ENCODE assay signal across 22 mouse cellular contexts in genomic region chr2:178987935-178988334, GRCm38 (mm10).
A peak's percentile ranks its signal among the peaks of the same experiment; 100 is the strongest.
DNase-seq lines count a peak whose midpoint lies in the region; ATAC-seq and TF ChIP-seq lines count a peak whose summit lies in the region.
"Had no signal": no experiment of that assay in that cellular context is flagged by ENCODE, and none has a peak within 500 bp of the region (broad histone marks: within the 10 kb centered on the region; RNA-seq: fewer than 3 reads in every experiment).

No protein-coding gene starts in this region.

- WGBS in forebrain, embryonic 13.5 days, result 59% methylated on average over 10 of the region's 10 CpGs
- 81% methylated on average over 10 of the region's 10 CpGs for WGBS in forebrain, embryonic 10.5 days
- 35% methylated on average over 10 of the region's 10 CpGs for WGBS in hindbrain, postnatal 0 days
- 46% methylated on average over 10 of the region's 10 CpGs for WGBS in hindbrain, embryonic 16.5 days
- WGBS in forebrain, embryonic 15.5 days, result 54% methylated on average over 10 of the region's 10 CpGs
- 70% methylated on average over 10 of the region's 10 CpGs for WGBS in liver, postnatal 0 days (ENCODE audit: insufficient replicate concordance)

- TF ChIP-seq CTCF in hindbrain, postnatal 0 days (IDR thresholded peaks at IDR 0.05; ENCODE audit: low read depth), result no peak
- TF ChIP-seq CTCF in brain, embryonic 14.5 days (IDR thresholded peaks at IDR 0.05; ENCODE audit: borderline replicate concordance, extremely low read depth, insufficient read depth, insufficient read length), result no peak
- no peak for TF ChIP-seq CTCF in liver, postnatal 0 days (IDR thresholded peaks at IDR 0.05; ENCODE audit: low read depth)

- H3K27me3 ChIP-seq in forebrain, embryonic 13.5 days, result no peaks in the 10 kb centered on the region
- 0 out of 2 replicates have a peak, but pooled peaks cover 7% of the 10 kb centered on the region for H3K27me3 ChIP-seq in forebrain, embryonic 10.5 days (ENCODE audit: poor library complexity, severe bottlenecking)
- H3K27me3 ChIP-seq in hindbrain, postnatal 0 days (ENCODE audit: insufficient read depth, low read length), result no peaks in the 10 kb centered on the region
- H3K27me3 ChIP-seq in hindbrain, embryonic 16.5 days (replicated peaks; ENCODE audit: control insufficient read depth, insufficient read depth, low read length), result no peaks in the 10 kb centered on the region
- H3K27me3 ChIP-seq in forebrain, embryonic 15.5 days, result no peaks in the 10 kb centered on the region
- no peaks in the 10 kb centered on the region for H3K27me3 ChIP-seq in liver, postnatal 0 days (ENCODE audit: insufficient read depth, low read length)
- H3K27me3 ChIP-seq: CH12.LX; embryonic facial prominence, embryonic 15.5 days; heart, embryonic 13.5 days; hindbrain, embryonic 13.5 days; Patski had no signal

- H3K27ac ChIP-seq in forebrain, embryonic 13.5 days, result no peak overlapping the region
- no peak overlapping the region for H3K27ac ChIP-seq in forebrain, embryonic 10.5 days
- H3K27ac ChIP-seq in hindbrain, postnatal 0 days, result no peak overlapping the region
- no peak overlapping the region for H3K27ac ChIP-seq in hindbrain, embryonic 16.5 days (ENCODE audit: low read depth, low read length)
- H3K27ac ChIP-seq in forebrain, embryonic 15.5 days (replicated peaks), result no peak overlapping the region
- no peak overlapping the region for H3K27ac ChIP-seq in liver, postnatal 0 days (ENCODE audit: low read depth)
- H3K27ac ChIP-seq: embryonic facial prominence, embryonic 15.5 days; heart, adult 2 months; heart, embryonic 13.5 days; hindbrain, embryonic 13.5 days had no signal

- H3K9ac ChIP-seq in forebrain, embryonic 13.5 days, result no peak overlapping the region
- no peak overlapping the region for H3K9ac ChIP-seq in hindbrain, postnatal 0 days (replicated peaks; ENCODE audit: low read length)
- no peak overlapping the region for H3K9ac ChIP-seq in hindbrain, embryonic 16.5 days (ENCODE audit: low read depth, low read length)
- no peak overlapping the region for H3K9ac ChIP-seq in forebrain, embryonic 15.5 days (replicated peaks)
- no peak overlapping the region for H3K9ac ChIP-seq in liver, postnatal 0 days (replicated peaks)
- H3K9ac ChIP-seq: embryonic facial prominence, embryonic 15.5 days; heart, embryonic 13.5 days; hindbrain, embryonic 13.5 days had no signal

- ATAC-seq in forebrain, embryonic 13.5 days, result peak; percentile 24; the same call in 1 of the 2 replicates
- no peak for ATAC-seq in hindbrain, postnatal 0 days
- no peak; the same call in 1 of the 2 replicates for ATAC-seq in hindbrain, embryonic 16.5 days
- ATAC-seq in forebrain, embryonic 15.5 days (replicated peaks), result 0 out of 2 replicates have a peak, but pooled peaks have one; percentile 32
- ATAC-seq in liver, postnatal 0 days, result no peak
- ATAC-seq: activated CD4-positive, CD25-positive, alpha-beta regulatory T cell, adult 4 months; inflammation-experienced regulatory T-cells, adult 6 months; Patski had no signal

- H3K36me3 ChIP-seq in forebrain, embryonic 13.5 days (ENCODE audit: poor library complexity, severe bottlenecking), result no peaks in the 10 kb centered on the region
- H3K36me3 ChIP-seq in forebrain, embryonic 10.5 days (replicated peaks), result no peaks in the 10 kb centered on the region
- H3K36me3 ChIP-seq in hindbrain, postnatal 0 days (ENCODE audit: insufficient read depth, low read length), result no peaks in the 10 kb centered on the region
- H3K36me3 ChIP-seq in hindbrain, embryonic 16.5 days (ENCODE audit: control insufficient read depth, insufficient read depth, low read length), result no peaks in the 10 kb centered on the region
- H3K36me3 ChIP-seq in forebrain, embryonic 15.5 days, result no peaks in the 10 kb centered on the region
- H3K36me3 ChIP-seq in liver, postnatal 0 days (replicated peaks; ENCODE audit: insufficient read depth, low read length), result no peaks in the 10 kb centered on the region
- H3K36me3 ChIP-seq: embryonic facial prominence, embryonic 15.5 days; heart, embryonic 13.5 days; hindbrain, embryonic 13.5 days had no signal

- no peak for TF ChIP-seq EP300 in liver, postnatal 0 days (IDR thresholded peaks at IDR 0.05; ENCODE audit: low read depth)

- H3K4me1 ChIP-seq in forebrain, embryonic 13.5 days, result peaks cover 28% of the 10 kb centered on the region
- H3K4me1 ChIP-seq in forebrain, embryonic 10.5 days, result peaks cover 15% of the 10 kb centered on the region
- H3K4me1 ChIP-seq in hindbrain, postnatal 0 days (ENCODE audit: insufficient read depth, low read length), result peaks cover 4% of the 10 kb centered on the region; the same call in 1 of the 2 replicates
- H3K4me1 ChIP-seq in hindbrain, embryonic 16.5 days (ENCODE audit: control insufficient read depth, insufficient read depth, low read depth, low read length), result peaks cover 13% of the 10 kb centered on the region
- H3K4me1 ChIP-seq in forebrain, embryonic 15.5 days, result peaks cover 24% of the 10 kb centered on the region
- H3K4me1 ChIP-seq in liver, postnatal 0 days (ENCODE audit: insufficient read depth), result no peaks in the 10 kb centered on the region

- H3K4me3 ChIP-seq in forebrain, embryonic 13.5 days, result no peak overlapping the region
- no peak overlapping the region for H3K4me3 ChIP-seq in forebrain, embryonic 10.5 days
- no peak overlapping the region for H3K4me3 ChIP-seq in hindbrain, postnatal 0 days (ENCODE audit: low read length)
- H3K4me3 ChIP-seq in hindbrain, embryonic 16.5 days (ENCODE audit: low read length), result no peak overlapping the region
- H3K4me3 ChIP-seq in forebrain, embryonic 15.5 days, result no peak overlapping the region
- H3K4me3 ChIP-seq in liver, postnatal 0 days (ENCODE audit: low read depth, low read length), result no peak overlapping the region
- H3K4me3 ChIP-seq: embryonic facial prominence, embryonic 15.5 days; erythroblast, embryonic 14.5 days; heart, adult 2 months; heart, embryonic 13.5 days; hindbrain, embryonic 13.5 days had no signal

- no peak for DNase-seq in forebrain, embryonic 10.5 days (ENCODE audit: extremely low spot score, low spot score)
- DNase-seq in hindbrain, postnatal 0 days (ENCODE audit: low spot score), result peak; percentile 23
- peak; percentile 45 for DNase-seq in brain, embryonic 14.5 days (ENCODE audit: low read depth)
- DNase-seq in liver, postnatal 0 days, result no peak
- DNase-seq: adrenal gland, postnatal 14 days; embryo, embryonic 11 days; gastrocnemius, postnatal 10 days; heart, adult 2 months; heart, postnatal 4 days; kidney, adult 11 months; kidney, adult 9 months had no signal

- no peak overlapping the region for H3K4me2 ChIP-seq in forebrain, embryonic 13.5 days
- no peak overlapping the region for H3K4me2 ChIP-seq in hindbrain, postnatal 0 days (ENCODE audit: low read depth, low read length)
- no peak overlapping the region for H3K4me2 ChIP-seq in hindbrain, embryonic 16.5 days (ENCODE audit: low read length)
- H3K4me2 ChIP-seq in forebrain, embryonic 15.5 days (replicated peaks), result no peak overlapping the region
- no peak overlapping the region for H3K4me2 ChIP-seq in liver, postnatal 0 days (ENCODE audit: low read depth, low read length)
- H3K4me2 ChIP-seq: embryonic facial prominence, embryonic 15.5 days; heart, embryonic 13.5 days; hindbrain, embryonic 13.5 days had no signal

- no peak for TF ChIP-seq POLR2A in brain, embryonic 14.5 days (IDR thresholded peaks at IDR 0.05; ENCODE audit: borderline replicate concordance, extremely low read depth, insufficient read depth, insufficient read length, poor library complexity, severe bottlenecking)

- no peaks in the 10 kb centered on the region for H3K9me3 ChIP-seq in forebrain, embryonic 13.5 days (replicated peaks)
- no peaks in the 10 kb centered on the region for H3K9me3 ChIP-seq in forebrain, embryonic 10.5 days
- H3K9me3 ChIP-seq in hindbrain, postnatal 0 days (ENCODE audit: low read length), result no peaks in the 10 kb centered on the region
- no peaks in the 10 kb centered on the region for H3K9me3 ChIP-seq in hindbrain, embryonic 16.5 days (ENCODE audit: control insufficient read depth, low read length)
- no peaks in the 10 kb centered on the region for H3K9me3 ChIP-seq in forebrain, embryonic 15.5 days
- H3K9me3 ChIP-seq in liver, postnatal 0 days (ENCODE audit: low read length), result no peaks in the 10 kb centered on the region
- H3K9me3 ChIP-seq: embryonic facial prominence, embryonic 15.5 days; heart, embryonic 13.5 days; hindbrain, embryonic 13.5 days had no signal

Comparison
In these comparisons a context has a peak if more than half of its experiments do, and no peak if none do; other contexts are left out.
1. ATAC-seq: peak in forebrain, embryonic 13.5 days (single experiment) and forebrain, embryonic 15.5 days (single experiment); none in hindbrain, postnatal 0 days (single experiment), hindbrain, embryonic 16.5 days (single experiment) and liver, postnatal 0 days (single experiment).
2. DNase-seq: peak in hindbrain, postnatal 0 days (single experiment) and brain, embryonic 14.5 days (single experiment); none in forebrain, embryonic 10.5 days (single experiment) and liver, postnatal 0 days (single experiment).